Comparison of ENCODE assay signal across 23 mouse cellular contexts in genomic region chr11:118640706-118641105, GRCm38 (mm10).
DNase-seq lines count a peak whose midpoint lies in the region; ATAC-seq and TF ChIP-seq lines count a peak whose summit lies in the region.
"Had no signal": no experiment of that assay in that cellular context is flagged by ENCODE, and none has a peak within 500 bp of the region (broad histone marks: within the 10 kb centered on the region; RNA-seq: fewer than 3 reads in every experiment).

No protein-coding gene starts in this region.

- peak; percentile 36; the same call in 1 of the 2 replicates for TF ChIP-seq CTCF in hindbrain, postnatal 0 days (IDR thresholded peaks at IDR 0.05; ENCODE audit: low read depth)
- TF ChIP-seq CTCF in liver, postnatal 0 days (IDR thresholded peaks at IDR 0.05; ENCODE audit: low read depth) = peak; percentile 10; the same call in 1 of the 2 replicates
- TF ChIP-seq CTCF in ES-Bruce4 (IDR thresholded peaks at IDR 0.05; ENCODE audit: low read depth, low read length) = peak; percentile 77

- H3K4me2 ChIP-seq in hindbrain, postnatal 0 days (ENCODE audit: low read depth, low read length) = no peak overlapping the region
- no peak overlapping the region for H3K4me2 ChIP-seq in hindbrain, embryonic 16.5 days (ENCODE audit: low read length)
- no peak overlapping the region for H3K4me2 ChIP-seq in liver, postnatal 0 days (ENCODE audit: low read depth, low read length)
- no peak overlapping the region for H3K4me2 ChIP-seq in intestine, embryonic 15.5 days (replicated peaks)
- H3K4me2 ChIP-seq in midbrain, embryonic 15.5 days = no peak overlapping the region
- H3K4me2 ChIP-seq: forebrain, embryonic 13.5 days; heart, embryonic 12.5 days; limb, embryonic 12.5 days had no signal

- no peak overlapping the region for H3K9ac ChIP-seq in hindbrain, postnatal 0 days (replicated peaks; ENCODE audit: low read length)
- no peak overlapping the region for H3K9ac ChIP-seq in hindbrain, embryonic 16.5 days (ENCODE audit: low read depth, low read length)
- no peak overlapping the region for H3K9ac ChIP-seq in liver, postnatal 0 days (replicated peaks)
- no peak overlapping the region for H3K9ac ChIP-seq in ES-Bruce4 (ENCODE audit: low read depth, poor library complexity, severe bottlenecking)
- no peak overlapping the region for H3K9ac ChIP-seq in intestine, embryonic 15.5 days
- H3K9ac ChIP-seq in midbrain, embryonic 15.5 days = no peak overlapping the region
- H3K9ac ChIP-seq: forebrain, embryonic 13.5 days; heart, embryonic 12.5 days; limb, embryonic 12.5 days had no signal

- H3K27ac ChIP-seq in hindbrain, postnatal 0 days = no peak overlapping the region
- H3K27ac ChIP-seq in hindbrain, embryonic 16.5 days (ENCODE audit: low read depth, low read length) = no peak overlapping the region
- no peak overlapping the region for H3K27ac ChIP-seq in liver, postnatal 0 days (ENCODE audit: low read depth)
- H3K27ac ChIP-seq in ES-Bruce4 (ENCODE audit: insufficient read depth, low read length) = no peak overlapping the region
- no peak overlapping the region for H3K27ac ChIP-seq in intestine, embryonic 15.5 days
- no peak overlapping the region for H3K27ac ChIP-seq in midbrain, embryonic 15.5 days
- H3K27ac ChIP-seq: forebrain, embryonic 13.5 days; limb, embryonic 12.5 days; macrophage had no signal

- no peaks in the 10 kb centered on the region for H3K27me3 ChIP-seq in hindbrain, postnatal 0 days (ENCODE audit: insufficient read depth, low read length)
- H3K27me3 ChIP-seq in hindbrain, embryonic 16.5 days (replicated peaks; ENCODE audit: control insufficient read depth, insufficient read depth, low read length) = no peaks in the 10 kb centered on the region
- H3K27me3 ChIP-seq in liver, postnatal 0 days (ENCODE audit: insufficient read depth, low read length) = no peaks in the 10 kb centered on the region
- no peaks in the 10 kb centered on the region for H3K27me3 ChIP-seq in ES-Bruce4 (ENCODE audit: control insufficient read depth, insufficient read depth, low read length, poor library complexity, severe bottlenecking)
- no peaks in the 10 kb centered on the region for H3K27me3 ChIP-seq in intestine, embryonic 15.5 days (replicated peaks)
- H3K27me3 ChIP-seq in midbrain, embryonic 15.5 days (replicated peaks) = no peaks in the 10 kb centered on the region
- H3K27me3 ChIP-seq: forebrain, embryonic 13.5 days; limb, embryonic 12.5 days had no signal

- DNase-seq in hindbrain, postnatal 0 days (ENCODE audit: low spot score) = no peak
- DNase-seq in liver, postnatal 0 days = no peak
- no peak for DNase-seq in liver
- DNase-seq in ZHBTc4 (ENCODE audit: low read depth, low spot score) = peak; percentile 61
- DNase-seq: adrenal gland, adult 2 months; B cell, adult 2 months; cerebellum, adult 18-20 months; cerebellum, postnatal 36 days; gastrocnemius, postnatal 10 days; heart, adult 11 months; heart, postnatal 10 days; kidney, adult 8-10 months; kidney, postnatal 10 days; thymus, postnatal 25 days had no signal

- ATAC-seq in hindbrain, postnatal 0 days = no peak
- no peak for ATAC-seq in hindbrain, embryonic 16.5 days
- ATAC-seq in liver, postnatal 0 days = no peak
- ATAC-seq in intestine, embryonic 15.5 days = no peak
- ATAC-seq in midbrain, embryonic 15.5 days (replicated peaks) = no peak
- ATAC-seq: forebrain, embryonic 13.5 days; lung, postnatal 0 days had no signal

- no peaks in the 10 kb centered on the region for H3K9me3 ChIP-seq in hindbrain, postnatal 0 days (ENCODE audit: low read length)
- no peaks in the 10 kb centered on the region for H3K9me3 ChIP-seq in hindbrain, embryonic 16.5 days (ENCODE audit: control insufficient read depth, low read length)
- H3K9me3 ChIP-seq in liver, postnatal 0 days (ENCODE audit: low read length) = no peaks in the 10 kb centered on the region
- H3K9me3 ChIP-seq in ES-Bruce4 (replicated peaks; ENCODE audit: control insufficient read depth, insufficient read depth, low read length, poor library complexity, severe bottlenecking) = no peaks in the 10 kb centered on the region
- H3K9me3 ChIP-seq in intestine, embryonic 15.5 days = no peaks in the 10 kb centered on the region
- no peaks in the 10 kb centered on the region; the same call in 1 of the 2 replicates for H3K9me3 ChIP-seq in midbrain, embryonic 15.5 days
- H3K9me3 ChIP-seq: limb, embryonic 12.5 days had no signal

- WGBS in hindbrain, postnatal 0 days = 86% methylated on average over 4 of the region's 4 CpGs
- 87% methylated on average over 4 of the region's 4 CpGs for WGBS in hindbrain, embryonic 16.5 days
- 75% methylated on average over 4 of the region's 4 CpGs for WGBS in liver, postnatal 0 days (ENCODE audit: insufficient replicate concordance)
- 88% methylated on average over 4 of the region's 4 CpGs for WGBS in intestine, embryonic 15.5 days
- WGBS in midbrain, embryonic 15.5 days = 94% methylated on average over 4 of the region's 4 CpGs

- H3K4me1 ChIP-seq in hindbrain, postnatal 0 days (ENCODE audit: insufficient read depth, low read length) = peaks cover 3% of the 10 kb centered on the region; the same call in 1 of the 2 replicates
- H3K4me1 ChIP-seq in hindbrain, embryonic 16.5 days (ENCODE audit: control insufficient read depth, insufficient read depth, low read depth, low read length) = no peaks in the 10 kb centered on the region
- H3K4me1 ChIP-seq in liver, postnatal 0 days (ENCODE audit: insufficient read depth) = no peaks in the 10 kb centered on the region
- H3K4me1 ChIP-seq in ES-Bruce4 (ENCODE audit: control insufficient read depth, insufficient read depth, low read length) = no peaks in the 10 kb centered on the region
- H3K4me1 ChIP-seq in intestine, embryonic 15.5 days (replicated peaks) = no peaks in the 10 kb centered on the region
- H3K4me1 ChIP-seq in midbrain, embryonic 15.5 days = no peaks in the 10 kb centered on the region
- H3K4me1 ChIP-seq: forebrain, embryonic 13.5 days; heart, embryonic 12.5 days; limb, embryonic 12.5 days had no signal

- H3K4me3 ChIP-seq in hindbrain, postnatal 0 days (ENCODE audit: low read length) = no peak overlapping the region
- H3K4me3 ChIP-seq in hindbrain, embryonic 16.5 days (ENCODE audit: low read length) = no peak overlapping the region
- no peak overlapping the region for H3K4me3 ChIP-seq in liver, postnatal 0 days (ENCODE audit: low read depth, low read length)
- H3K4me3 ChIP-seq in ES-Bruce4 (ENCODE audit: low read depth, low read length) = no peak overlapping the region
- no peak overlapping the region for H3K4me3 ChIP-seq in intestine, embryonic 15.5 days (replicated peaks)
- no peak overlapping the region for H3K4me3 ChIP-seq in midbrain, embryonic 15.5 days
- H3K4me3 ChIP-seq: forebrain, embryonic 13.5 days; heart, embryonic 12.5 days; limb, embryonic 12.5 days had no signal

- no peak for TF ChIP-seq EP300 in liver, postnatal 0 days (IDR thresholded peaks at IDR 0.05; ENCODE audit: low read depth)
- TF ChIP-seq EP300 in ES-Bruce4 (IDR thresholded peaks at IDR 0.05; ENCODE audit: insufficient read depth, low read depth, low read length) = no peak

- no peaks in the 10 kb centered on the region for H3K36me3 ChIP-seq in hindbrain, postnatal 0 days (ENCODE audit: insufficient read depth, low read length)
- no peaks in the 10 kb centered on the region for H3K36me3 ChIP-seq in hindbrain, embryonic 16.5 days (ENCODE audit: control insufficient read depth, insufficient read depth, low read length)
- H3K36me3 ChIP-seq in liver, postnatal 0 days (replicated peaks; ENCODE audit: insufficient read depth, low read length) = no peaks in the 10 kb centered on the region
- H3K36me3 ChIP-seq in ES-Bruce4 (ENCODE audit: control insufficient read depth, insufficient read depth, low read length, poor library complexity, severe bottlenecking) = no peaks in the 10 kb centered on the region
- no peaks in the 10 kb centered on the region for H3K36me3 ChIP-seq in intestine, embryonic 15.5 days
- H3K36me3 ChIP-seq in midbrain, embryonic 15.5 days (replicated peaks) = no peaks in the 10 kb centered on the region
- H3K36me3 ChIP-seq: heart, embryonic 12.5 days; limb, embryonic 12.5 days had no signal

- no peak for TF ChIP-seq POLR2A in ES-Bruce4 (IDR thresholded peaks at IDR 0.05; ENCODE audit: insufficient read depth, low read length)

Comparison
In these comparisons a context has a peak if more than half of its experiments do, and no peak if none do; other contexts are left out.
1. CTCF ChIP-seq: peak in every context shown above with its lines; median percentile 77 in ES-Bruce4; 36 in hindbrain, postnatal 0 days; 10 in liver, postnatal 0 days.